Mouse (Mus musculus) testis, adult 2 months (tissue): ENCODE results near the gene Diras2.

Experiments used
- CTCF ChIP-seq: fragments of 200-500 bp; IDR thresholded peaks from 2 replicates; pipeline ENCODE4 v1.5.1; 2012; ENCODE audit warnings: low read depth, mild to moderate bottlenecking, inconsistent platforms, low read length, moderate library complexity; ENCODE audit not compliant: control insufficient read depth, insufficient read depth, insufficient replicate concordance
- POLR2A ChIP-seq: fragments of 200-500 bp; IDR thresholded peaks from 2 replicates; pipeline ENCODE4 v1.6.1; 2012; ENCODE audit warnings: low read depth, mild to moderate bottlenecking, inconsistent platforms, low read length, moderate library complexity; ENCODE audit not compliant: control insufficient read depth

GRCm38 (mm10) chr13:52542636-52543035 is 11.6 kb upstream of the Diras2 start:
- TF ChIP-seq POLR2A (no peak), CTCF (no peak)
